Mouse (Mus musculus) lung, postnatal 0 days (tissue): ENCODE measurements at regions not wholly inside any gene's neighbourhood (a gene's known extent, or its start where the extent isn't known, plus 50 kb on each side); places are given as distances from the start of the nearest gene placed in this dataset.
"Not testable (repeated sequence)": the region's sequence is repeated elsewhere in the genome, so short reads cannot be mapped to it uniquely, and the experiment has no call there.

ENCODE experiments used
- ATAC-seq: fragments of 200-750 bp; cut with Nextera tagmentation; 2 replicates; pipeline ENCODE4 v1.8.0; 2017; ENCODE audit warnings: moderate library complexity
- DNase-seq: peaks from one replicate; pipeline ENCODE4 v3.0.0-alpha.2; 2016; ENCODE audit warnings: low spot score
- H3K27ac ChIP-seq: fragments of 300-500 bp; sonication (generic); 2 replicates; pipeline ENCODE4 v1.5.1; 2014; ENCODE audit warnings: antibody characterized with exemption, mild to moderate bottlenecking, low read length, mixed read lengths
- H3K27me3 ChIP-seq: fragments of 300-500 bp; sonication (generic); replicated peaks from 2 replicates; pipeline ENCODE4 v1.6.1; 2014; ENCODE audit warnings: low read length, mixed read lengths; ENCODE audit not compliant: insufficient read depth
- H3K36me3 ChIP-seq: fragments of 300-500 bp; sonication (generic); 2 replicates; pipeline ENCODE4 v1.6.1; 2014; ENCODE audit warnings: low read length, mixed read lengths; ENCODE audit not compliant: insufficient read depth
- H3K4me1 ChIP-seq: fragments of 300-500 bp; sonication (generic); 2 replicates; pipeline ENCODE4 v1.6.1; 2014; ENCODE audit warnings: antibody characterized with exemption, low read depth, low read length, mixed read lengths; ENCODE audit not compliant: insufficient read depth
- H3K4me2 ChIP-seq: fragments of 300-500 bp; sonication (generic); replicated peaks from 2 replicates; pipeline ENCODE4 v1.6.1; 2014; ENCODE audit warnings: low read depth, mild to moderate bottlenecking, low read length, moderate library complexity, mixed read lengths
- H3K4me3 ChIP-seq: fragments of 300-500 bp; sonication (generic); 2 replicates; pipeline ENCODE4 v1.5.1; 2014; ENCODE audit warnings: low read depth, low read length
- H3K9ac ChIP-seq: fragments of 300-500 bp; sonication (generic); replicated peaks from 2 replicates; pipeline ENCODE4 v1.6.1; 2014; ENCODE audit warnings: low read depth, mild to moderate bottlenecking
- H3K9me3 ChIP-seq: fragments of 300-500 bp; sonication (generic); 2 replicates; pipeline ENCODE4 v1.6.1; 2016; ENCODE audit warnings: low read length, mixed read lengths
- CTCF ChIP-seq: IDR thresholded peaks from 2 replicates; pipeline ENCODE4 v1.5.1; 2016; ENCODE audit warnings: antibody characterized with exemption, mild to moderate bottlenecking
- EP300 ChIP-seq: IDR thresholded peaks from 2 replicates; pipeline ENCODE4 v1.6.1; 2016; ENCODE audit warnings: antibody characterized with exemption, mild to moderate bottlenecking, control low read depth
- WGBS: fragments of 180-500 bp; shearing (Covaris S2); extraction: QIAGEN DNeasy Blood & Tissue Kit; methylation state at CpG from one replicate; pipeline ENCODE4 v1.1.7; 2014; 5-methylcytosine and 5-hydroxymethylcytosine counted together

- WGBS, result 50% methylated on average over 4 of the region's 4 CpGs
- no peak overlapping the region for H3K27ac ChIP-seq
- H3K27me3 ChIP-seq, result no peaks in the 10 kb centered on the region
- H3K36me3 ChIP-seq, result no peaks in the 10 kb centered on the region
- no peaks in the 10 kb centered on the region for H3K9me3 ChIP-seq
- no peak overlapping the region for H3K9ac ChIP-seq
- H3K4me1 ChIP-seq, result no peaks in the 10 kb centered on the region
- H3K4me2 ChIP-seq, result no peak overlapping the region
- no peak for DNase-seq
- no peak overlapping the region for H3K4me3 ChIP-seq
- TF ChIP-seq CTCF (no peak), EP300 (no peak)
- ATAC-seq, result no peak
These were observed 238.3 kb upstream of the Jarid2 start for GRCm38 (mm10) chr13:44490935-44491465.

GRCm38 (mm10) chr13:44493884-44494283, 235.4 kb upstream of the Jarid2 start:
- H3K27ac ChIP-seq, result no peak overlapping the region
- no peak for ATAC-seq
- H3K9me3 ChIP-seq, result no peaks in the 10 kb centered on the region
- no peaks in the 10 kb centered on the region for H3K36me3 ChIP-seq
- H3K4me2 ChIP-seq, result no peak overlapping the region
- H3K4me3 ChIP-seq, result no peak overlapping the region
- no peaks in the 10 kb centered on the region for H3K27me3 ChIP-seq
- DNase-seq, result no peak
- H3K9ac ChIP-seq, result no peak overlapping the region
- WGBS, result 41% methylated on average over 3 of the region's 3 CpGs
- TF ChIP-seq CTCF (no peak), EP300 (no peak)
- no peaks in the 10 kb centered on the region for H3K4me1 ChIP-seq

DNA sequence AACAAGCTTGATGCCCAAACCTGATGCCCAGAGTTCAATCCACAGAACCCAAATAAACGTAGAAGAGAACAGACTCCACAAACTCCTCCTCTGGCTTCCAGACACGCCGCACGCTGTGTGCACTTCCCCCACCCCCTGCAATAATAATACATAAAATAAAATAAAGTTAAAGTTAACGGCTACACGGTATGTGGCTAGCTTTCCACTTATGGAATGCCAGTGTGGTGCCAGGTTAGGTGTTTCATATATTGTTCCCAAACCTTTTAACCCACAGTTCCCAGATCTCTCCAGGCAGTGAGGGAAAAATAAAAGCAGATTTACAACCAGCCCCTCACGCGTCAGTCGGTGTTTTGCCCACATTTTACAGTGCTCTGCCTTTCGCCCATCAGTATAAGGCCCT, 233.8 kb upstream of the Jarid2 start:
- H3K4me3 ChIP-seq, result no peak overlapping the region
- no peak for ATAC-seq

GRCm38 (mm10) chr13:44496596-44496995, 232.7 kb upstream of the Jarid2 start:
- ATAC-seq (no peak), DNase-seq (no peak)
- H3K4me1 ChIP-seq, result no peaks in the 10 kb centered on the region
- H3K4me3 ChIP-seq, result no peak overlapping the region
- TF ChIP-seq CTCF (no peak), EP300 (no peak)
- H3K9me3 ChIP-seq, result no peaks in the 10 kb centered on the region
- WGBS, result 77% methylated on average over 9 of the region's 9 CpGs
- no peaks in the 10 kb centered on the region for H3K27me3 ChIP-seq
- no peak overlapping the region for H3K27ac ChIP-seq
- no peaks in the 10 kb centered on the region for H3K36me3 ChIP-seq
- H3K9ac ChIP-seq, result no peak overlapping the region
- no peak overlapping the region for H3K4me2 ChIP-seq

More for the DNA sequence above, 233.8 kb upstream of the Jarid2 start:
- no peaks in the 10 kb centered on the region for H3K9me3 ChIP-seq
- TF ChIP-seq EP300 (no peak), CTCF (no peak)
- no peaks in the 10 kb centered on the region for H3K36me3 ChIP-seq
- no peak for DNase-seq
- H3K9ac ChIP-seq, result no peak overlapping the region
- no peak overlapping the region for H3K4me2 ChIP-seq
- WGBS, result 88% methylated on average over 10 of the region's 10 CpGs
- H3K27me3 ChIP-seq, result no peaks in the 10 kb centered on the region
- no peak overlapping the region for H3K27ac ChIP-seq
- no peaks in the 10 kb centered on the region for H3K4me1 ChIP-seq

- DNase-seq, H3K4me3 ChIP-seq, ATAC-seq, H3K9ac ChIP-seq, H3K27ac ChIP-seq, H3K27me3 ChIP-seq, H3K4me1 ChIP-seq, H3K9me3 ChIP-seq, H3K4me2 ChIP-seq, H3K36me3 ChIP-seq: not testable (repeated sequence)
- WGBS, result 85% methylated on average over 5 of the region's 5 CpGs
These were observed 228.4 kb upstream of the Jarid2 start for GRCm38 (mm10) chr13:44500896-44501295.

DNA sequence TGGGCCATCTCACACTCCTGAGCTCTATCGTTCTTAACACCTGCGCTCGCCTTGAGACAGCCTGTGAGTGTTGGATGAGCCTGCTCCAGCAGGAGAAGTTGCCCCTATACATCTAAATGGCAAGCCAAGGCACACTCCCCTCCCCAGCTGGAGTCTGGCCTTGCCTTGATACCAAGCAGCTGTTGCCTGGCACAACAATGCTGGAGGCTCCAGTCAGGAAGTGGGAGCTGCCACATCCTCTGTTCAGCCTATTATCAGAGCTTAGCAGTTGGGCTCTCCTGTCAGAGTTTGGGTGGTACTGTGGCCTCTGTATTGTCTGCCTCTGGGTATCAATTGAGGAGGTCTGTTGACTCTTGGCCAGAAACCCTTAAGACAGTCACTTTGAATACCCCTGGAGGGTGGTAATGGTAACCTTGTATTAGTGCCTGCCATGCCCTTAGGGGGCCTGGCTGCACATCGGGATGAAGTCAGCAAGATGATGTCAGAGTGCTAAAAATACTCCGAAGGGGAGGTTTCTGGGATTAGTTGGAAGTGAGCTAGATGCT, 227.4 kb upstream of the Jarid2 start:
- no peaks in the 10 kb centered on the region for H3K4me1 ChIP-seq
- H3K4me2 ChIP-seq, result no peak overlapping the region
- no peak overlapping the region for H3K9ac ChIP-seq
- no peak overlapping the region for H3K27ac ChIP-seq
- TF ChIP-seq EP300 (peak; percentile 65), CTCF (no peak)
- H3K9me3 ChIP-seq, result no peaks in the 10 kb centered on the region
- DNase-seq (peak; percentile 72), ATAC-seq (peak; percentile 86)
- H3K27me3 ChIP-seq, result no peaks in the 10 kb centered on the region
- WGBS, result 25% methylated on average over 5 of the region's 5 CpGs
- H3K4me3 ChIP-seq, result no peak overlapping the region
- H3K36me3 ChIP-seq, result no peaks in the 10 kb centered on the region
